Mouse (Mus musculus) MEL (cell line): ENCODE results near the gene Polr1b.
A peak's percentile ranks its signal among the peaks of the same experiment; 100 is the strongest.

Source experiments
- CTCF ChIP-seq, 3 experiments: IDR thresholded peaks in 2 of 3; conservative IDR thresholded peaks in 1 of 3; 2 replicates each; pipeline ENCODE4 v1.5.1; 2011 to 2012; ENCODE audit warnings: low read length in 3 of 3, low read depth in 2 of 3, mild to moderate bottlenecking in 2 of 3, improper control_type of control experiment in 1 of 3, inconsistent platforms in 1 of 3, mixed read lengths in 1 of 3, moderate library complexity in 1 of 3; ENCODE audit not compliant: control insufficient read depth in 1 of 3, insufficient read depth in 1 of 3, poor library complexity in 1 of 3, severe bottlenecking in 1 of 3
- EP300 ChIP-seq, 2 experiments: IDR thresholded peaks; 2 replicates each; pipeline ENCODE4 v1.6.1; 2011; ENCODE audit warnings: improper control_type of control experiment in 2 of 2, low read length in 2 of 2, low read depth in 1 of 2, mild to moderate bottlenecking in 1 of 2
- POLR2A ChIP-seq, 2 experiments: IDR thresholded peaks; 2 replicates each; pipeline ENCODE4 v1.6.1; 2011 to 2012; ENCODE audit warnings: low read length in 2 of 2, mild to moderate bottlenecking in 2 of 2, control low read depth in 1 of 2, improper control_type of control experiment in 1 of 2, low read depth in 1 of 2, moderate library complexity in 1 of 2; ENCODE audit not compliant: control insufficient read depth in 1 of 2, insufficient read depth in 1 of 2, poor library complexity in 1 of 2

- TF ChIP-seq EP300 (IDR thresholded peaks at IDR 0.05; ENCODE audit: low read depth in 1 of 2, low read length in 2 of 2) (no peak), CTCF (IDR thresholded peaks at IDR 0.05 in 2 of 3, conservative IDR thresholded peaks at IDR 0.05 in 1 of 3; ENCODE audit: control insufficient read depth in 1 of 3, insufficient read depth in 1 of 3, low read depth in 2 of 3, low read length in 3 of 3, poor library complexity in 1 of 3, severe bottlenecking in 1 of 3) (0 out of 6 replicates have a peak, but pooled peaks of 1 of the 3 experiments have one; percentile 8), POLR2A (IDR thresholded peaks at IDR 0.05; ENCODE audit: control insufficient read depth in 1 of 2, insufficient read depth in 1 of 2, low read depth in 1 of 2, low read length in 2 of 2, poor library complexity in 1 of 2) (no peak)
Measured at GRCm38 (mm10) chr2:129152751-129153150, 52.0 kb downstream of the Polr1b start.
